Mouse (Mus musculus) hindbrain, embryonic 12.5 days (tissue): ENCODE data around the gene Timp2. TPM values are rescaled to one million over a fixed set of nuclear protein-coding genes. Genes with fewer than 3 reads are reported as not detected.

Experiments
- ATAC-seq: fragments of 200-750 bp; cut with Nextera tagmentation; 2 replicates; pipeline ENCODE4 v1.8.0; 2017; ENCODE audit warnings: moderate TSS enrichment; ENCODE audit not compliant: low FRiP score
- H3K27ac ChIP-seq: fragments of 300-500 bp; sonication (generic); 2 replicates; pipeline ENCODE4 v1.5.1; 2016; ENCODE audit warnings: mild to moderate bottlenecking
- H3K27me3 ChIP-seq: fragments of 300-500 bp; sonication (generic); 2 replicates; pipeline ENCODE4 v1.6.1; 2016; ENCODE audit warnings: mild to moderate bottlenecking
- H3K36me3 ChIP-seq: fragments of 300-500 bp; sonication (generic); 2 replicates; pipeline ENCODE4 v1.6.1; 2016; ENCODE audit warnings: mild to moderate bottlenecking
- H3K4me1 ChIP-seq: fragments of 300-500 bp; sonication (generic); 2 replicates; pipeline ENCODE4 v1.6.1; 2016
- H3K4me2 ChIP-seq: fragments of 300-500 bp; sonication (generic); replicated peaks from 2 replicates; pipeline ENCODE4 v1.6.1; 2016; ENCODE audit warnings: mild to moderate bottlenecking
- H3K4me3 ChIP-seq: fragments of 300-500 bp; sonication (generic); 2 replicates; pipeline ENCODE4 v1.5.1; 2016; ENCODE audit warnings: mild to moderate bottlenecking
- H3K9ac ChIP-seq: fragments of 300-500 bp; sonication (generic); 2 replicates; pipeline ENCODE4 v1.6.1; 2016; ENCODE audit warnings: mild to moderate bottlenecking, moderate library complexity
- H3K9me3 ChIP-seq: fragments of 300-500 bp; sonication (generic); replicated peaks from 2 replicates; pipeline ENCODE4 v1.6.1; 2016; ENCODE audit warnings: mild to moderate bottlenecking
- WGBS: fragments of 180-500 bp; shearing (Covaris S2); methylation state at CpG from one replicate; pipeline ENCODE4 v1.1.7; 2016; 5-methylcytosine and 5-hydroxymethylcytosine counted together
- polyA plus RNA-seq: library from polyadenylated mRNA; unstranded; fragments of >200 nt; fragmentation: Nextera tagmentation; extraction: Ambion mirVana; gene quantifications from 2 replicates; pipeline ENCODE4 v1.2.1, GENCODE M21; 2016

Gene Timp2
- polyA plus RNA-seq, 1 experiment from 2014 or later: 66.2 TPM

DNA sequence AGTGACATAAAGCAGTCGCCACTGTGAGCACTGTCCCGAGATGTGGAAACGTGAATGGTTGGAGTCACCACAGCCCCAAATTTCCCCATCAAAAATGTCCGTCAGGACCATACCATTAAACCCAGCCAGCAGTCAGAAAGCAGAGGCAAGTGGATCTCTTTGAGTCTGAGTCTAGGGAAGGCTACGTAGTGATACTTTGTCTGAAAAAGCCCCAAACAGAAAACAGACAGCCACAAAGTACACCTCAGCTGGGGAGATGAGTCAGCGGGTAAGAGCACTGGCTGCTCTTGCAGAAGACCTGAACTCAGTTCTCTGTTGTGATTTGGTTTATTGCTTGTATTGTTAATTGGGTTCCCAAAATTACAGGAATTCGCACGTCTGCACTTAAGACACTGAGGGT is 11.0 kb upstream of the Timp2 start:
- Histone ChIP-seq H3K4me1 (peaks cover 15% of the 10 kb centered on the region), H3K36me3 (no peaks in the 10 kb centered on the region), H3K27me3 (no peaks in the 10 kb centered on the region), H3K4me2 (no peak overlapping the region), H3K9ac (no peak overlapping the region), H3K9me3 (no peaks in the 10 kb centered on the region), H3K4me3 (no peak overlapping the region), H3K27ac (no peak overlapping the region)
- WGBS: 79% methylated on average over 8 of the region's 8 CpGs
- ATAC-seq: no peak

DNA sequence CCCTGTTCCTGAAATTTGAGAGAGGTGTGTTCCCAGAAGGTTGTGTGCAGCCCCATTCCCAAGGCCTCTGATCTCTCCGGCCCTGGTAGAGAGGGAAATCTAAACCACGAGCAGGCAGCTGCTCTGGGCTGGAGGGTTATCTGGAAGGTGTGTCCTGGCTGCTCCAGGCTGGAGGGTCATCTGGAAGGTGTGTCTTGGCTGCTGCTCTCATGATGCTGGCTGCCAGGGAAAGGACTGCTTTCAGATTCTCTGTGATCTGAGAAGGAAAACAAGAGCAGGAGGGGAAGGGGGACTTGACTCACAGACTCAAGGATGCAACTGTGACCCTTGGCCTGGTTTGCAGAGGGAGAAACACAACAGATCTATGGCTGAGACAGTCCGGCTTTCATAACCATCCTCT is 10.6 kb upstream of the Timp2 start:
- Histone ChIP-seq H3K9ac (no peak overlapping the region), H3K27me3 (no peaks in the 10 kb centered on the region), H3K4me3 (no peak overlapping the region), H3K27ac (no peak overlapping the region), H3K4me1 (peaks cover 15% of the 10 kb centered on the region), H3K36me3 (no peaks in the 10 kb centered on the region), H3K9me3 (no peaks in the 10 kb centered on the region), H3K4me2 (no peak overlapping the region)
- no peak for ATAC-seq
- WGBS: 68% methylated on average over 3 of the region's 3 CpGs

DNA sequence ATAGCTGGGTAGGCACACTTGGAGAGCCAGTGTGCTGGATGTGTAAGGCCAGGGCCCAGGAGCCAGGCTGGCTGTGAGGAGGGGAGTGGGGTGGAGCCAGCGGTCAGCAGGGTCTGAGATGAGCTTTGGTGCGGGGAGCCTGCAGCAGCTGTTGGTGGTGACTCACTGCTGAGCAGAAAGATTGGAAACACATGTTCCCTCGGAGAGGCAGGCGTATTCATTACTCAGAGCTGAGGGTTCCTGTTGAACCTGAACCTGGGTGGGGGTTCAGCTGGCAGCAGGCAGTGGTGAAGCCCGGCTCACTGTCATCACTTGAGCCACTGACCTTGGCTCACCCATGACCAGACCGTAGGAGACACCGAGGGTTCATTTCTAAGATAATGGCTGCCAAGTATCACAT is 9.6 kb upstream of the Timp2 start:
- Histone ChIP-seq H3K4me2 (no peak overlapping the region), H3K4me3 (no peak overlapping the region), H3K4me1 (peaks cover 15% of the 10 kb centered on the region), H3K36me3 (no peaks in the 10 kb centered on the region), H3K9me3 (no peaks in the 10 kb centered on the region), H3K27ac (0 out of 2 replicates have a peak overlapping the region, but pooled peaks have one; percentile 40), H3K27me3 (no peaks in the 10 kb centered on the region), H3K9ac (no peak overlapping the region)
- WGBS: 58% methylated on average over 7 of the region's 7 CpGs
- ATAC-seq: no peak

DNA sequence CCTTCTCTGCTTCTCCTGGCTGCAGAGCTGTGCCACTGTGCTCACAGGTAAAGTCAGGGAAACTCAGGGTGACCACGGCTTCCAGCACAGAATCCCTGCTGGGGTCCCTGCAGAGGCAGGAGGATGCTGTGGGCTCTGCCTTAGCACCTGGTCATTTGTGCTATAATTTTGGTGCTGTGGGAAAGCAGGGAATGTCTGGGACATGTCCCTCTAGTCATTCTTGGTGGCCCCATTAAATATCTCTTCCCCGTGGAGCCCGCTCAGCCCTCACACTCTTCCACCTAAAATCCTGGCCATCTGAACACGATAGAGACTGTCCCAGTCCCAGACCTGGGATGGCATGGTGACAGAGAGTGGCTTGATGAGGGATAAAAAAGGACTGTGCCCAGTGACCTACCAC is 8.5 kb upstream of the Timp2 start:
- H3K27me3 ChIP-seq: no peaks in the 10 kb centered on the region
- H3K4me2 ChIP-seq: no peak overlapping the region
- H3K36me3 ChIP-seq: no peaks in the 10 kb centered on the region
- no peaks in the 10 kb centered on the region for H3K9me3 ChIP-seq
- peak overlapping the region; percentile 56; the same call in 1 of the 2 replicates for H3K27ac ChIP-seq
- 69% methylated on average over 4 of the region's 4 CpGs for WGBS
- no peak overlapping the region for H3K9ac ChIP-seq
- peaks cover 15% of the 10 kb centered on the region for H3K4me1 ChIP-seq
- ATAC-seq: no peak
- H3K4me3 ChIP-seq: no peak overlapping the region

GRCm38 (mm10) chr11:118362971-118363518 is 7.5 kb upstream of the Timp2 start:
- Histone ChIP-seq H3K4me2 (peak overlapping the region; percentile 19; the same call in 1 of the 2 replicates), H3K4me3 (no peak overlapping the region), H3K27me3 (no peaks in the 10 kb centered on the region), H3K36me3 (no peaks in the 10 kb centered on the region), H3K4me1 (peaks cover 15% of the 10 kb centered on the region), H3K9me3 (no peaks in the 10 kb centered on the region), H3K27ac (peak overlapping the region; percentile 56), H3K9ac (peak overlapping the region; percentile 10; the same call in 1 of the 2 replicates)
- ATAC-seq: no peak
- 12% methylated on average over 8 of the region's 8 CpGs for WGBS

GRCm38 (mm10) chr11:118362501-118362900 is 7.0 kb upstream of the Timp2 start:
- Histone ChIP-seq H3K4me1 (peaks cover 15% of the 10 kb centered on the region), H3K27ac (peak overlapping the region; percentile 56; the same call in 1 of the 2 replicates), H3K4me2 (no peak overlapping the region), H3K9ac (no peak overlapping the region), H3K36me3 (no peaks in the 10 kb centered on the region), H3K9me3 (no peaks in the 10 kb centered on the region), H3K4me3 (no peak overlapping the region), H3K27me3 (no peaks in the 10 kb centered on the region)
- no peak for ATAC-seq
- WGBS: 82% methylated on average over 1 of the region's 1 CpGs

- WGBS: 75% methylated on average over 10 of the region's 10 CpGs
- no peak overlapping the region for H3K9ac ChIP-seq
- no peaks in the 10 kb centered on the region for H3K27me3 ChIP-seq
- H3K4me1 ChIP-seq: peaks cover 15% of the 10 kb centered on the region
- H3K4me2 ChIP-seq: no peak overlapping the region
- no peaks in the 10 kb centered on the region for H3K36me3 ChIP-seq
- no peak overlapping the region for H3K4me3 ChIP-seq
- ATAC-seq: no peak
- no peak overlapping the region for H3K27ac ChIP-seq
- no peaks in the 10 kb centered on the region for H3K9me3 ChIP-seq
Observed at GRCm38 (mm10) chr11:118360907-118361341, 5.4 kb upstream of the Timp2 start.

DNA sequence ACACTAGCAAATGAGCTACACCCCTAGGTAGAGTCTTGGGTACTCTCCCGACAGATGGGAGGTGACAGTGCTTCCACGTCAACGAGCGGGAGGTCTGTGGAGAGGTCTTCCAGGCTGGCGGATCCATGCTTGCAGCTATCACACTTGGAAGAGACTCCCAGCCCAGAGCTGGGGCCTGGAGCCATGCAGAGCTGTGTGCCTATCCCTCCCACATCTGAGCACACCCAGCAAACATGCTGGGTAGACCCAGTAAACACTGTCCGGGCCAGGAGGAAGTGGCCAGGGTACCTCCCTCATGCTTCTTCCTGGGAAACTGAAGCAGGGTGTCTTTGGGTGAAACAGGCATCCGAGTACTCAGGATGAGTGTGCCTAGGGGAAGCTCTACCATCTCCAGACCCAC is 5.0 kb upstream of the Timp2 start:
- Histone ChIP-seq H3K36me3 (no peaks in the 10 kb centered on the region), H3K27ac (no peak overlapping the region), H3K4me2 (no peak overlapping the region), H3K4me3 (no peak overlapping the region), H3K27me3 (no peaks in the 10 kb centered on the region), H3K9me3 (no peaks in the 10 kb centered on the region), H3K9ac (no peak overlapping the region), H3K4me1 (peaks cover 19% of the 10 kb centered on the region)
- 81% methylated on average over 7 of the region's 7 CpGs for WGBS
- no peak for ATAC-seq

DNA sequence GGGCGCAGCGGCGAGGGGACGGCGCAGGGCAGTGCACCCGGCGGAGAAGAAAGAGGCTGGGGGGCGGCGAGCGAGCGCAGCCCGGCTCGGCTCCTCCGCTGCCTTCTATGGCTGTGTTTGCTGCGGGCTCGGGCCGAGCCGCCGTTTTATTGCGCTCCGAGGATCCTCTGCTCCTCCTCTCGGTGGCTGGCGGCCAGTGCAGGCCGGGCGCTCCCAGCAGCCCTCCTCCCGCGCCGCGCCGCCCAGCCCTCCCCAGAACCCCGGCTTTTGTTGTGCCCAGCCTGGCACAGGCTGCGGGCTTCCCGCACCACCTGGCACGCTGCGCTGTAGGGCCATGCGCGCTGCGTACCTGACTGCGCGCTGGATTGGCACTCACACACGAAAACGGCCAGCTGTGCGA is 335 bp downstream of the Timp2 start:
- peak overlapping the region; percentile 89 for H3K27ac ChIP-seq
- peak overlapping the region; percentile 84 for H3K4me2 ChIP-seq
- peaks cover 20% of the 10 kb centered on the region for H3K4me1 ChIP-seq
- no peaks in the 10 kb centered on the region for H3K36me3 ChIP-seq
- WGBS: under 1% methylated on average over 43 of the region's 43 CpGs
- H3K27me3 ChIP-seq: no peaks in the 10 kb centered on the region
- ATAC-seq: peak; percentile 93
- peak overlapping the region; percentile 93 for H3K9ac ChIP-seq
- H3K4me3 ChIP-seq: peak overlapping the region; percentile 72
- H3K9me3 ChIP-seq: no peaks in the 10 kb centered on the region

- no peaks in the 10 kb centered on the region for H3K9me3 ChIP-seq
- peak overlapping the region; percentile 93 for H3K9ac ChIP-seq
- peak overlapping the region; percentile 84 for H3K4me2 ChIP-seq
- H3K27me3 ChIP-seq: no peaks in the 10 kb centered on the region
- WGBS: under 1% methylated on average over 42 of the region's 47 CpGs
- H3K27ac ChIP-seq: peak overlapping the region; percentile 89
- H3K36me3 ChIP-seq: no peaks in the 10 kb centered on the region
- peak; percentile 78 for ATAC-seq
- H3K4me1 ChIP-seq: peaks cover 22% of the 10 kb centered on the region
- peak overlapping the region; percentile 72 for H3K4me3 ChIP-seq
Observed at GRCm38 (mm10) chr11:118354636-118355191, 826 bp downstream of the Timp2 start.

- no peak overlapping the region for H3K4me2 ChIP-seq
- no peaks in the 10 kb centered on the region for H3K27me3 ChIP-seq
- no peak overlapping the region for H3K27ac ChIP-seq
- H3K9ac ChIP-seq: no peak overlapping the region
- no peak for ATAC-seq
- no peak overlapping the region for H3K4me3 ChIP-seq
- H3K9me3 ChIP-seq: no peaks in the 10 kb centered on the region
- H3K36me3 ChIP-seq: no peaks in the 10 kb centered on the region
- peaks cover 36% of the 10 kb centered on the region for H3K4me1 ChIP-seq
- 89% methylated on average over 5 of the region's 5 CpGs for WGBS
Observed at GRCm38 (mm10) chr11:118349494-118349893, 6.0 kb downstream of the Timp2 start.

GRCm38 (mm10) chr11:118348877-118349276 is 6.7 kb downstream of the Timp2 start:
- no peak overlapping the region for H3K9ac ChIP-seq
- H3K9me3 ChIP-seq: no peaks in the 10 kb centered on the region
- no peak overlapping the region for H3K4me2 ChIP-seq
- H3K36me3 ChIP-seq: no peaks in the 10 kb centered on the region
- no peak overlapping the region for H3K4me3 ChIP-seq
- no peak for ATAC-seq
- WGBS: 75% methylated on average over 5 of the region's 5 CpGs
- H3K4me1 ChIP-seq: peaks cover 31% of the 10 kb centered on the region
- no peaks in the 10 kb centered on the region for H3K27me3 ChIP-seq
- H3K27ac ChIP-seq: no peak overlapping the region

DNA sequence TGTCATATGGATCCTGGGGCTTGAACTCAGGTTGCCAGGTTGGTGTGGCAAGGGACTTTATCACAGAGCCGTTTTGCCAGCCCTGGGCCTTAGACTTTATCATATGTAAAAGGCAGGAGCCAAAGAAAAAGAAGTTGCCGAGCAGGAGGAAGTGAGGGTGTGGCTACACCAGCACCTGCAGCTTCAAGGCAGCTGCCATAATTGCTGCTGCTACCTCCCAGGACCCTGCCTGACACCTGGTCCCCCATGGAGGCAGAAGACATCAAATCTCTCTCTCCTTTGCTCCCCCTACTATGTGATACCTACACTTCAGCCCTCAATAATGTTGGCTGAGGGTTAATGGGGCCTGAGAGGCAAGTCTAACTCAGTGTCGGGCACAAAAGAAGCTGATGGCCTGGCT is 7.1 kb downstream of the Timp2 start:
- WGBS: 80% methylated on average over 3 of the region's 3 CpGs
- Histone ChIP-seq H3K9me3 (no peaks in the 10 kb centered on the region), H3K27ac (no peak overlapping the region), H3K9ac (no peak overlapping the region), H3K4me3 (no peak overlapping the region), H3K36me3 (no peaks in the 10 kb centered on the region), H3K27me3 (no peaks in the 10 kb centered on the region), H3K4me1 (peaks cover 31% of the 10 kb centered on the region), H3K4me2 (no peak overlapping the region)
- no peak for ATAC-seq
